Mouse (Mus musculus) kidney, adult 2 months (tissue): Measurements from ENCODE around the gene Tmem37.

Experiments
- CTCF ChIP-seq: fragments of 200-500 bp; conservative IDR thresholded peaks from 2 replicates; pipeline ENCODE4 v1.5.1; 2011; ENCODE audit warnings: low read depth, mild to moderate bottlenecking, control low read depth, low read length, moderate library complexity, mixed read lengths; ENCODE audit not compliant: insufficient read depth, insufficient read length
- POLR2A ChIP-seq: fragments of 200-500 bp; IDR thresholded peaks from one replicate; pipeline ENCODE4 v1.6.1; 2011; ENCODE audit warnings: low read depth, low read length, control low read depth

DNA sequence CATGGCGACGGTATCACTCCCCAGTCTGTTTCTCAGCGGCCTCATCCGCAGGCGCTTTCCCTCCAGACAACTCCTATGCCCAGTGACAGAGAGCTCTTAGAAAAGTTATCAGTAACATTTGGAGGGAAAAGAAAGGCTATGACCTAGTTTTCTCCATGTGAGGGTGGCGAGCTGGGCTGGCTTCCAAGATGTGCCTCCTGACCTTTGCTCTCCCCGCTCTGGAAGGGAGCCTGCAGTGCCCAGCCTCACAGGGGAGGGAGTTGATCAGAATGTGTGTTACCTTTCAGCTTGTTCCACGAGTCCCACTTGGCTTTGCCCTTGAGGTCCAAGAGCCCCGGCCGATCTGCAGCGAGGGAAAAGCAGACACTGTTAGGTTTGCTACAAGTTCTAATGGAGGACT is 42.2 kb upstream of the Tmem37 start:
- TF ChIP-seq CTCF: no peak
- no peak for TF ChIP-seq POLR2A
